Mouse (Mus musculus) embryonic facial prominence, embryonic 14.5 days (tissue): ENCODE results near the gene Ttc28. TPM values are rescaled to one million over a fixed set of nuclear protein-coding genes. Genes with fewer than 3 reads are reported as not detected.
A peak's percentile ranks its signal among the peaks of the same experiment; 100 is the strongest.

Experiments used
- ATAC-seq: fragments of 200-750 bp; cut with Nextera tagmentation; 2 replicates; pipeline ENCODE4 v1.8.0; 2017; ENCODE audit warnings: low read depth, moderate number of reproducible peaks, moderate TSS enrichment
- DNase-seq: peaks from one replicate; pipeline ENCODE4 v3.0.0-alpha.2; 2015; ENCODE audit warnings: low spot score
- H3K27ac ChIP-seq: fragments of 300-500 bp; sonication (generic); replicated peaks from 2 replicates; pipeline ENCODE4 v1.5.1; 2014; ENCODE audit warnings: low read depth, mild to moderate bottlenecking, low read length, moderate library complexity
- H3K27me3 ChIP-seq: fragments of 300-500 bp; sonication (generic); replicated peaks from 2 replicates; pipeline ENCODE4 v1.6.1; 2014; ENCODE audit warnings: low read length; ENCODE audit not compliant: control insufficient read depth, insufficient read depth
- H3K36me3 ChIP-seq: fragments of 300-500 bp; sonication (generic); 2 replicates; pipeline ENCODE4 v1.6.1; 2014; ENCODE audit warnings: low read length, mixed read lengths; ENCODE audit not compliant: control insufficient read depth, insufficient read depth
- H3K4me1 ChIP-seq: fragments of 300-500 bp; sonication (generic); 2 replicates; pipeline ENCODE4 v1.6.1; 2014; ENCODE audit warnings: antibody characterized with exemption, low read length; ENCODE audit not compliant: control insufficient read depth, insufficient read depth
- H3K4me2 ChIP-seq: fragments of 300-500 bp; sonication (generic); 2 replicates; pipeline ENCODE4 v1.6.1; 2014; ENCODE audit warnings: low read depth, mild to moderate bottlenecking, low read length, moderate library complexity, mixed read lengths
- H3K4me3 ChIP-seq: fragments of 300-500 bp; sonication (generic); 2 replicates; pipeline ENCODE4 v1.5.1; 2014; ENCODE audit warnings: low read depth, mild to moderate bottlenecking, low read length
- H3K9ac ChIP-seq: fragments of 300-500 bp; sonication (generic); 2 replicates; pipeline ENCODE4 v1.6.1; 2014; ENCODE audit warnings: low read depth, mild to moderate bottlenecking, low read length, moderate library complexity, mixed read lengths
- H3K9me3 ChIP-seq: fragments of 300-500 bp; sonication (generic); 2 replicates; pipeline ENCODE4 v1.6.1; 2016; ENCODE audit warnings: low read length; ENCODE audit not compliant: control insufficient read depth
- WGBS: fragments of 180-500 bp; shearing (Covaris S2); extraction: QIAGEN DNeasy Blood & Tissue Kit; methylation state at CpG from one replicate; pipeline ENCODE4 v1.1.7; 2014; 5-methylcytosine and 5-hydroxymethylcytosine counted together
- polyA plus RNA-seq: library from polyadenylated mRNA; unstranded; fragments of >200 nt; fragmentation: Nextera tagmentation; extraction: Ambion mirVana; gene quantifications from 2 replicates; pipeline ENCODE4 v1.2.1, GENCODE M21; 2014

Gene Ttc28
- polyA plus RNA-seq, 1 experiment from 2014 or later = 17.4 TPM

DNA sequence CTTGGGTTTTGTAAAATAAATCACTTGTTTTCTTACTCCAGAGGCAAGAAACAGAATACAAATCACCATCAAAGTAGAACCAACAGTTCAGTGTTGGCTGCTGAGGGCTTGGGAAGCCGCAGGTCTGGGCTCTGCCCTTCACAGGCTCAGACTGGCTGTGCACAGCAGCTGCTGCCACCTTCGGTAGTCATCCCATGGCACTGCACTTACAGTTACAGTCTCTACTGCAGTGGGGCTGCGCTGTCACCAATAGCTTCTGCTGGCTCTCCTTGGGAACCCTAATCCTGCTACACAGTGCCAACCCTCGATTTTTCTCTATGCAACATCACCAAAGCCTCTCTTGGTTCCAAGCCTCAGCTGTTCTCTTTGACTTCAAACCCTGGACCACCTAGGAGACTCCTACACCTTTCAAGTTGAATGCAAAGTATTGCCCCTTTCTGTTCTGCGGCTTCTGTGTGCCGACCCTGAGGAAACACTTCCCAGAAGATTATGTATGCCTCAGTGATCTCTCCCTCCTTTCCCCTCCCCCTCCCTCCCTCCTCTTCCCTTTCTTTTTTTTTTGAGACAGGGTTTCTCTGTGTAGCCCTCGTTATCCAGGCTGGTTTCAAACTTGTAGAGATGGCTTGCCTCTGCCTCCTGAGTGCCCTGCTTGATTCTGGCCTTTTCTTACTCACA, 17.6 kb downstream of the Ttc28 start:
- H3K27me3 ChIP-seq = no peaks in the 10 kb centered on the region
- DNase-seq = no peak
- no peak overlapping the region for H3K4me2 ChIP-seq
- peak overlapping the region; percentile 64 for H3K27ac ChIP-seq
- no peak overlapping the region for H3K4me3 ChIP-seq
- H3K36me3 ChIP-seq = peaks cover 45% of the 10 kb centered on the region
- WGBS = 45% methylated on average over 7 of the region's 7 CpGs
- H3K4me1 ChIP-seq = peaks cover 6% of the 10 kb centered on the region; the same call in 1 of the 2 replicates
- no peak overlapping the region; the same call in 1 of the 2 replicates for H3K9ac ChIP-seq
- no peak for ATAC-seq
- H3K9me3 ChIP-seq = no peaks in the 10 kb centered on the region

DNA sequence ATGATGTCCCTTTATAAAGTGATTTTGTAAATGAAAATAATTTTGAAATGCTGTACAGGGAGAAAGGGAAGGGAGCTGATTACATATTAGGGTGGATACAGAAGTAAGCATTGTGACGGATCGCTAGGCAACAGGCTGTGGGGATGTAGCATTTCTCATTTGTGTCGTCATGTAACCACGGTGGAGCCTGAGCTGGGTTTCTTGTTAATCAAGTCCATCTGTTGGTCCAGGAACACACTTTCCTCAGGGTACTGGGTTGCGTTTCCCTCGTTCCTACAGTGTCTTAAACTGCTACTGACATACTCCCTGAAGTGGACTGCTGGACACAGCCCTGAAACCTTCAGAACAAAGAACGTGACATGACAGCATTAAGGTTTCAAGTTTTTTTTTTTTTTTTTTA, 18.6 kb downstream of the Ttc28 start:
- H3K27ac ChIP-seq = peak overlapping the region; percentile 64
- no peaks in the 10 kb centered on the region for H3K9me3 ChIP-seq
- H3K27me3 ChIP-seq = no peaks in the 10 kb centered on the region
- peak; percentile 91 for ATAC-seq
- H3K36me3 ChIP-seq = peaks cover 36% of the 10 kb centered on the region
- peak; percentile 90 for DNase-seq
- H3K4me2 ChIP-seq = peak overlapping the region; percentile 6; the same call in 1 of the 2 replicates
- no peak overlapping the region for H3K9ac ChIP-seq
- no peak overlapping the region for H3K4me3 ChIP-seq
- H3K4me1 ChIP-seq = peaks cover 6% of the 10 kb centered on the region; the same call in 1 of the 2 replicates
- WGBS = 31% methylated on average over 7 of the region's 7 CpGs

DNA sequence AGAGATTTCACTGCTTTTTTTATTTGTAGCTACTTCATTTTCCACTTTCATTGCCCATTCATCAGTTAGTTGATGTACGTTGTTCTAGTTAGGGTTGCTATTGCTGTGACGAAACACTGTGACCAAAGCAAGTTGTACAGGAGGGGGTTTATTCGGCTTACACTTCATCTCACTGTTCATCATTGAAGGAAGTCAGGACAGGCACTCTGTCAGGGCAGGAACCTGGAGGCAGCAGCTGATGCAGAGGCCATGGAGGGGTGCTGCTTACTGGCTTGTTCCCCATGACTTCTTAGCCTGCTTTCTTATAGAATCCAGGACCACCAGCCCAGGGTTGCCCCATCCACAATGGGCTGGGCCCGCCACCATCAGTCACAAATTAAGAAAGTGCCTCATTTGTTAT, 19.2 kb downstream of the Ttc28 start:
- 64% methylated on average over 4 of the region's 4 CpGs for WGBS
- Histone ChIP-seq H3K27me3 (no peaks in the 10 kb centered on the region), H3K36me3 (peaks cover 29% of the 10 kb centered on the region), H3K9me3 (no peaks in the 10 kb centered on the region), H3K4me1 (peaks cover 6% of the 10 kb centered on the region; the same call in 1 of the 2 replicates), H3K9ac (no peak overlapping the region), H3K27ac (peak overlapping the region; percentile 64), H3K4me3 (no peak overlapping the region), H3K4me2 (no peak overlapping the region)
- ATAC-seq = no peak
- no peak for DNase-seq

DNA sequence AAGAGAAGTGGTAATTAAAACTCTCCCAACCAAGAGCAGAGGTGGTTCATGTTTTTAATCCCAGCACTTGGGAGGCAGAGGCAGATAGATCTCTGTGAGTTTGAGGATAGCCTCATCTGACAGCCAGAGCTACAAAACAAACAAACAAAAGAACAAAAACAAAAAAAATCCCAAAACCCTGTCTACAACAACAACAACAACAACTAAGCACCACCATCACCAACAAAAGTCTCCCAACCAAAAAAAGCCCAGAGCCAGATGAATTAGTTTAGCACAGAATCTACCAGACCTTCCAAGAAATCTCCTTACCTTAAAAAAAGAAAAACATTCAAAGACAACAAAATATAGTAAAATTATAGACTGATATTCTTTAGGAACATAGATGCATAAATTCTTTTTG, 20.7 kb downstream of the Ttc28 start:
- no peak overlapping the region for H3K4me3 ChIP-seq
- H3K36me3 ChIP-seq = peaks cover 14% of the 10 kb centered on the region
- H3K4me1 ChIP-seq = peaks cover 6% of the 10 kb centered on the region; the same call in 1 of the 2 replicates
- H3K27me3 ChIP-seq = no peaks in the 10 kb centered on the region
- no peaks in the 10 kb centered on the region for H3K9me3 ChIP-seq
- no peak overlapping the region for H3K27ac ChIP-seq
- ATAC-seq (no peak), DNase-seq (no peak)
- no peak overlapping the region for H3K4me2 ChIP-seq
- no peak overlapping the region for H3K9ac ChIP-seq

DNA sequence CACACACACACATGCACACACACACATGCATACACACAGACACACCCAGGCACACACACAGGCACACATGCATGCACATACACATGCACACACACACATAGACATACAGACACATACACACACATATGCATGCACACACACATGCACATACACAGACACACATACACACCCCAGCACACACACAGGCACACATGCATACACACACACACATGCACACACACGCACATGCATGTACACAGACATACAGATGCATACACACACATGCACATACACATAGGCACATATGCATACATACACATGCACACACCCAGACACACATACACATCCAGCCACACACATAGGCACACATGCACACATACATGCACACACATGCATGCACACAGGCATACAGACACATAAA, 27.1 kb downstream of the Ttc28 start:
- no peaks in the 10 kb centered on the region for H3K4me1 ChIP-seq
- ATAC-seq (no peak), DNase-seq (no peak)
- H3K9me3 ChIP-seq = no peaks in the 10 kb centered on the region
- H3K9ac ChIP-seq = no peak overlapping the region
- H3K4me3 ChIP-seq = no peak overlapping the region
- H3K36me3 ChIP-seq = no peaks in the 10 kb centered on the region
- no peaks in the 10 kb centered on the region for H3K27me3 ChIP-seq
- H3K27ac ChIP-seq = no peak overlapping the region
- WGBS = 100% methylated on average over 1 of the region's 1 CpGs
- no peak overlapping the region for H3K4me2 ChIP-seq

DNA sequence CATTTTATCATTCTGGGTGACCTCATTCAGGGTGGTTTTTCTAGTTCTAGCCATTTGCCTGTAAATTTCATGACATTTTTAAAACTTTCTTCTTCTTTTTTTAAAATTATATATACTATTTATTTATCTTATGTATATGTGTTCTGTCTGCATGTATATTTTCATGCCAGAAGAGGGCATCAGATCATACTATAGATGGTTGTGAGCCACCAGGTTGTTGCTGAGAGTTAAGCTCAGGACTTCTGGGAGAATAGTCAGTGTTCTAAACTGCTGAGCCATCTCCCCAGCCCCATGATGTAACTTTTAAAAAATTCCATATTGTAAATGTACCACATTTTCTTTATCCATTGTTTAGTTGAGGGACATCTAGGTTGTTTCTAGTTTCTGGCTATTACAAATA, 29.3 kb downstream of the Ttc28 start:
- no peak for DNase-seq
- no peak overlapping the region for H3K4me2 ChIP-seq

DNA sequence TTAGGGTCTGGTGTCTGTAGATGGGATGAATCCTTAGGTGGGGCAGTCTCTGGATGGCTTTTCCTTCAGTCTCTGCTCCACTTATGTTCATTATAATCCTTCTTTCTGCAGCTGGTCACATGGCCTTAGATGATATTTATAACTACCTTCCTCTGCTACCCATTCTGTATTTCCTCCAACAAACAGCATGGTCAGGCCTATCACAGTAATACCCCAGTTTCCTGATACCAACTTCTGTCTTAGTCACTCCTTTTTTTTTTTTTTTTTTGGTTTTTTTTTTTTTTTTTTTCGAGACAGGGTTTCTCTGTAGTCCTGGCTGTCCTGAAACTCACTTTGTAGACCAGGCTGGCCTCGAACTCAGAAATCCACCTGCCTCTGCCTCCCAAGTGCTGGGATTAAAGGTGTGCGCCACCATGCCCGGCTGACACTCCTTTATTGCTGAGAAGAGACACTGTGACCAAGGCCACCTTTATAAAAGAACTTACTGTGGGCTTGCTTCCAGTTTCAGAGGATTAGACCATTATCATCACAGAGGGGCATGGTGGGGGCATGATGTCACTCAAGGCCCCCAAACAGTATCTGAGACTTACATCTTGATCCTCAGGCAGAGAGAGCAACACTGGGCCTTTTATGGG, 30.5 kb downstream of the Ttc28 start:
- DNase-seq (no peak), ATAC-seq (no peak)
- WGBS = 84% methylated on average over 4 of the region's 4 CpGs

More for the DNA sequence above, 29.3 kb downstream of the Ttc28 start:
- no peak overlapping the region for H3K4me3 ChIP-seq
- no peak overlapping the region for H3K27ac ChIP-seq
- ATAC-seq = no peak
- no peaks in the 10 kb centered on the region; the same call in 1 of the 2 replicates for H3K4me1 ChIP-seq
- no peaks in the 10 kb centered on the region for H3K9me3 ChIP-seq
- no peaks in the 10 kb centered on the region for H3K36me3 ChIP-seq
- no peaks in the 10 kb centered on the region for H3K27me3 ChIP-seq
- no peak overlapping the region for H3K9ac ChIP-seq

DNA sequence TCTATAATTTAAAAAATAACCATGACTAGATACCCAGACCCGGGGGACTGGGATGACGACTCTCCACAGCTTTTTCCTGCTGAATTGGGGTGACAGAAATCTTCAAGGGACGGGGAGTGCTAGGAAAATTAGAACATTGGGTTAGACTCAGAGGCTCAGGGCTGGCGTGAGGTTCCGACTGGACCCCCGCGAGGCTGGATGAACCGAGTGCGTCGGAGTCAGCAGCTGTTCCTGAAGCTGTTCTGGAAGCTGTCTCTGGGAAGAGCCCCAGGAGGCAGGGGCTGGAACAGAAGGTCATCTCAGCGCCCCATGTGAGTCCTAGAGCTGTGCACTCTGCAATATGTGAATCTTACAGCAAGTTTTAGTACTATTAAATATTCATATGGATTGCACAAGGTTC, 35.3 kb downstream of the Ttc28 start:
- 81% methylated on average over 11 of the region's 11 CpGs for WGBS
- no peak for ATAC-seq
- no peaks in the 10 kb centered on the region for H3K27me3 ChIP-seq

More for the DNA sequence above, 30.5 kb downstream of the Ttc28 start:
- H3K4me2 ChIP-seq = no peak overlapping the region
- H3K4me3 ChIP-seq = no peak overlapping the region
- H3K4me1 ChIP-seq = no peaks in the 10 kb centered on the region; the same call in 1 of the 2 replicates
- H3K9ac ChIP-seq = no peak overlapping the region
- no peaks in the 10 kb centered on the region for H3K9me3 ChIP-seq
- H3K36me3 ChIP-seq = no peaks in the 10 kb centered on the region
- H3K27me3 ChIP-seq = no peaks in the 10 kb centered on the region
- H3K27ac ChIP-seq = no peak overlapping the region

More for the DNA sequence above, 35.3 kb downstream of the Ttc28 start:
- H3K9ac ChIP-seq = no peak overlapping the region
- no peak overlapping the region for H3K27ac ChIP-seq
- no peaks in the 10 kb centered on the region; the same call in 1 of the 2 replicates for H3K4me1 ChIP-seq
- H3K4me2 ChIP-seq = no peak overlapping the region
- 0 out of 2 replicates have a peak, but pooled peaks cover 7% of the 10 kb centered on the region for H3K36me3 ChIP-seq
- H3K9me3 ChIP-seq = no peaks in the 10 kb centered on the region
- DNase-seq = no peak
- no peak overlapping the region for H3K4me3 ChIP-seq
